Mouse (Mus musculus): ENCODE results near the gene Gm6370. TPM values are rescaled to one million over a fixed set of nuclear protein-coding genes. Genes with fewer than 3 reads are reported as not detected.
"Not testable (repeated sequence)": the region's sequence is repeated elsewhere in the genome, so short reads cannot be mapped to it uniquely, and the experiment has no call there.

Gene Gm6370
- polyA plus RNA-seq (2014; fragmentation: Nextera tagmentation; extraction: Ambion mirVana), result not detected in 2 replicates

DNA sequence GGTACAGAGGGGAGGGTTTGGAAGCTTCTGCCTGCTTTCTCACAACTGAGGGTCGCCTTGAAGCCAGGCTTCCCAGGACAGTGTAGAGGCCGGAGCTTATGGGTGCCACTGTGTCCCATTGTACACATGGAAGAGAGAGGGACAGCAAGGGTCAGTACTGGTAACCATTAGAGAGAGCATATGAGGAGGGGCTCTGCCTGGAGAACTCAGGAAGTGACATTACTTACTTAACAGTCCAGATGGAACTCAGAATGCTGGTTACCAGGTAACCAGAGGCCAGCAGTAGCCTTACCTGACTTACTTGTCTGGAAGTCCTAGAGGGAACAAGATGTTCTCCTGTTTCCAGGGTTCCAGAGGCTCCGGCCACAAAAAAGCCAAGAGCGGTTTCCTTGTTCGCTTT, at the start of gene Gm6370:
Gene Gm6370, plus strand, starts transcription at position 301 of the 400 bp plus-strand sequence.
- not testable (repeated sequence) for ATAC-seq (ENCODE audit: low FRiP score, low TSS enrichment); H3K9me3 ChIP-seq (ENCODE audit: control insufficient read depth, low read length); H3K36me3 ChIP-seq (ENCODE audit: control insufficient read depth, insufficient read depth, low read length); H3K4me1 ChIP-seq (ENCODE audit: control insufficient read depth, insufficient read depth, low read length); H3K27ac ChIP-seq (ENCODE audit: low read depth, low read length); H3K4me3 ChIP-seq (ENCODE audit: low read length); H3K9ac ChIP-seq (ENCODE audit: low read depth, low read length); H3K27me3 ChIP-seq (ENCODE audit: control insufficient read depth, insufficient read depth, low read length); H3K4me2 ChIP-seq (replicated peaks; ENCODE audit: low read depth, low read length)
- WGBS, result no CpG with 5 or more reads among the region's 5 CpGs

DNA sequence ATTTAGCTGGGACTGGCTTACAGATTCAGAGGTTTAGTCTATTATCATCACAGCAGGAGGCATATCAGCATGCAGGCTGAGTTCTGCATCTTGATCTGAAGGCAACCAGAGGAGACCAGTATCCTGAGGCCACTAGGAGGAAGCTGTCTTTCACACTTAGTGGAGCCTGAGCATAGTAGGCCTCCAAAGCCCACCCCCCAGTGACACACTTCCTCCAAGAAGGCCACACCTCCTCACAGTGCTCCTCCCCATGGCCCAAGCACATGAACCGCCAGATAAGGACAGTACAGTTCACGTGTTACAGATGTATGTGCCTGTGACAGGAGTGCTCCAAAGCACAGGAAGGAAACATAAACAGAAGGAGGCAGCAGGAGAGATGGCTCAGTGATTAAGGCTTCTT, 48.4 kb upstream of the Gm6370 start:
- H3K9me3 ChIP-seq (ENCODE audit: control insufficient read depth, low read length), result no peaks in the 10 kb centered on the region
- H3K27me3 ChIP-seq (ENCODE audit: control insufficient read depth, insufficient read depth, low read length), result no peaks in the 10 kb centered on the region
- no peak overlapping the region for H3K9ac ChIP-seq (ENCODE audit: low read depth, low read length)
- no peaks in the 10 kb centered on the region for H3K4me1 ChIP-seq (ENCODE audit: control insufficient read depth, insufficient read depth, low read length)
- H3K4me3 ChIP-seq (ENCODE audit: low read length), result no peak overlapping the region
- ATAC-seq (ENCODE audit: low FRiP score, low TSS enrichment), result no peak
- no peak overlapping the region for H3K4me2 ChIP-seq (replicated peaks; ENCODE audit: low read depth, low read length)
- 75% methylated on average over 2 of the region's 2 CpGs for WGBS
- H3K36me3 ChIP-seq (ENCODE audit: control insufficient read depth, insufficient read depth, low read length), result peaks cover 2% of the 10 kb centered on the region; the same call in 1 of the 2 replicates
- no peak overlapping the region for H3K27ac ChIP-seq (ENCODE audit: low read depth, low read length)

DNA sequence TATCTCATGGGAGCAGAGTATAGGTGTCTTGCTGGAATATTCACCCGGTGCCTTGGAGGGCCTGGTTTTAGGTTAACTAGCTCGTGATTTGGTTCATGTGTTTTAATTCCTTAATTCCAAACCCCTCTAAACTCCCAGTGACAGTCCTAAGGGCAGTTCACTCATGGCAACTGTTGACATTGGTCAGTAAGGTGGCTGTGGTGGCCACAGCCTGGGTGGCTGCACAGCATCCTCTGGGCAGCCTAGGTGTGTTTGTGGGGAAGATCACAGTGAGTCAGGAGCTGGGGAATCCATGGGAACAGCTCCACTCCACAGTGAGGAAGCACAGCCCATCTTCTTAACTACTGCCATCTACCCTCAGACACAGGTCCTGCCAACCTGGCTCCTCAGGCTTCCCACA, 44.5 kb upstream of the Gm6370 start:
- no peaks in the 10 kb centered on the region for H3K4me1 ChIP-seq (ENCODE audit: control insufficient read depth, insufficient read depth, low read length)
- no peaks in the 10 kb centered on the region for H3K9me3 ChIP-seq (ENCODE audit: control insufficient read depth, low read length)
- no peak overlapping the region for H3K27ac ChIP-seq (ENCODE audit: low read depth, low read length)
- H3K36me3 ChIP-seq (ENCODE audit: control insufficient read depth, insufficient read depth, low read length), result no peaks in the 10 kb centered on the region
- 81% methylated on average over 2 of the region's 2 CpGs for whole genome bisulfite sequencing
- H3K4me2 ChIP-seq (replicated peaks; ENCODE audit: low read depth, low read length), result no peak overlapping the region
- ATAC-seq (ENCODE audit: low FRiP score, low TSS enrichment), result no peak
- H3K4me3 ChIP-seq (ENCODE audit: low read length), result no peak overlapping the region
- no peaks in the 10 kb centered on the region for H3K27me3 ChIP-seq (ENCODE audit: control insufficient read depth, insufficient read depth, low read length)
- no peak overlapping the region for H3K9ac ChIP-seq (ENCODE audit: low read depth, low read length)

DNA sequence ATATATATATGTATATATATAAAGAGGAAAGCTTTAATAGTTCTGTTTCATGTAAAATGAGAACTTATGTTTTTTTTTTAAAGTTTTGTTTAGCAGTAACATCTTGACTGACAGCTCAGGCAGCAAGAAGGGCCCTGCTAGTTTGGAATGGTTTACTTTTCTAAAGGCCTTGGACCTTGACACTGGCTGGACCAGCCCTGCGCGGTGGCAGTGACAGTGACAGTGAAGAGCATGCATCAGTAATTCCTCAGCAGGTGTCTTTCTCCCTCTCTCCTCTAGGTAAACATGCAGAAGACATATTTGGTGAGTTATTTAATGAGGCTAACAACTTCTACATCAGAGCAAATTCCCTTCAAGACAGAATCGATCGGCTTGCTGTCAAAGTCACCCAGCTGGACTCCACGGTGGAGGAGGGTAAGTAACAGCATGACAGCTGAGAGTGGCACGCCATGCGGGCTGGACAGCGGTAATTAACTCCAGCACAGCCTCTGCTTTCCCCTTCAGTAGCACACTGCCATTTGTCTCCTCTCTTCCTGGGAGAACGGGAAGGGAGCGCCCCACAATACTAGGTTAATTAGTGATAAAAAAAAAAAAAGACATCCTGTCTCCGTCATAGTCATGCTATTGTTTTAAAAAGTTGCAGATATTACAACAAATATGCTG, 39.4 kb upstream of the Gm6370 start:
- H3K9ac ChIP-seq (ENCODE audit: low read depth, low read length), result no peak overlapping the region
- H3K27me3 ChIP-seq (ENCODE audit: control insufficient read depth, insufficient read depth, low read length), result no peaks in the 10 kb centered on the region
- no peaks in the 10 kb centered on the region for H3K9me3 ChIP-seq (ENCODE audit: control insufficient read depth, low read length)
- H3K27ac ChIP-seq (ENCODE audit: low read depth, low read length), result no peak overlapping the region
- H3K4me1 ChIP-seq (ENCODE audit: control insufficient read depth, insufficient read depth, low read length), result no peaks in the 10 kb centered on the region
- WGBS, result 39% methylated on average over 11 of the region's 11 CpGs
- peak; percentile 66 for ATAC-seq (ENCODE audit: low FRiP score, low TSS enrichment)
- H3K36me3 ChIP-seq (ENCODE audit: control insufficient read depth, insufficient read depth, low read length), result no peaks in the 10 kb centered on the region
- H3K4me2 ChIP-seq (replicated peaks; ENCODE audit: low read depth, low read length), result no peak overlapping the region
- no peak overlapping the region for H3K4me3 ChIP-seq (ENCODE audit: low read length)

DNA sequence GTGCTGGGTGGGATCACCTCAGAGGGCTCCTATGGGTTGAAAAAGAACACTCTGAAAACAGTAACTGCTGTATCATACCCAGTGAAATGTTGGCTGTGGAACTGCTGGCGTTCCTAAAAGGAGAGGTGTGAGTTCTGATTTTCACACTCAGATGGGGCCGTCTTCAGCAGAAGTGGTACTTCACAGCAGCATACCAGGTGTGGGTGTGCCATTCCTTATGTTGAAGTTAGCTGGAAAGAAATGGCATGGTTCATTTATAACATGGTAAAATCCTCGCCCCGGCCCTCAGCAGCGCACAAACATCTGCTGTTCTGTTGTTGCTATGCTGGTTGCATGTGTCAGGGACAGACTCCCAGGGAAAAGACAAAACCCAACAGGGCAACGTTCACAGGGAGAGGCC, 37.6 kb upstream of the Gm6370 start:
- no peaks in the 10 kb centered on the region for H3K36me3 ChIP-seq (ENCODE audit: control insufficient read depth, insufficient read depth, low read length)

DNA sequence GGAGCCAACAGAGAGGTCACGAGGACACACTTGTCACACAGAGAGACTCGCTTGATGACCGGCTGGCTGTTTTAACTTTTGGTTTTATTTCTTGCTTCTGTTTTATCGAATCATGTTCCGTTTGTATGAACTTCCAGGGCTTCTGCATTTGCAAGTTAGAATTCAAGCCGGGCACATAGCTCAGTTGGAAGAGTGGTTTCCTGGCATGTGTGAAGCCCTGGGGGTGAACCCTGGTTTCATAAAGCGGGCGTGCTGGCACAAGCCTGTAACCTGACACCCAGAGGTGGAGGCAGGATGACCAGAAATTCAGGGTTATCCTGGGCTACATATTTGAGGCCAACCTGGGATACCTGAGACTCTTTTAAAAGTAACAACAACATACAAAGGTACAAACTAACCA, 29.6 kb upstream of the Gm6370 start:
- Histone ChIP-seq H3K4me2 (replicated peaks; ENCODE audit: low read depth, low read length) (no peak overlapping the region), H3K27ac (ENCODE audit: low read depth, low read length) (no peak overlapping the region), H3K27me3 (ENCODE audit: control insufficient read depth, insufficient read depth, low read length) (no peaks in the 10 kb centered on the region), H3K9ac (ENCODE audit: low read depth, low read length) (no peak overlapping the region), H3K4me1 (ENCODE audit: control insufficient read depth, insufficient read depth, low read length) (no peaks in the 10 kb centered on the region), H3K4me3 (ENCODE audit: low read length) (no peak overlapping the region), H3K36me3 (ENCODE audit: control insufficient read depth, insufficient read depth, low read length) (no peaks in the 10 kb centered on the region; the same call in 1 of the 2 replicates), H3K9me3 (ENCODE audit: control insufficient read depth, low read length) (no peaks in the 10 kb centered on the region)
- 0 out of 2 replicates have a peak, but pooled peaks have one; percentile 62 for ATAC-seq (ENCODE audit: low FRiP score, low TSS enrichment)
- 68% methylated on average over 8 of the region's 8 CpGs for WGBS

More for the DNA sequence above, 37.6 kb upstream of the Gm6370 start:
- Histone ChIP-seq H3K9ac (ENCODE audit: low read depth, low read length) (no peak overlapping the region), H3K27ac (ENCODE audit: low read depth, low read length) (no peak overlapping the region), H3K4me3 (ENCODE audit: low read length) (no peak overlapping the region), H3K27me3 (ENCODE audit: control insufficient read depth, insufficient read depth, low read length) (no peaks in the 10 kb centered on the region), H3K4me1 (ENCODE audit: control insufficient read depth, insufficient read depth, low read length) (no peaks in the 10 kb centered on the region), H3K4me2 (replicated peaks; ENCODE audit: low read depth, low read length) (no peak overlapping the region), H3K9me3 (ENCODE audit: control insufficient read depth, low read length) (no peaks in the 10 kb centered on the region)
- ATAC-seq (ENCODE audit: low FRiP score, low TSS enrichment), result no peak
- 84% methylated on average over 6 of the region's 6 CpGs for WGBS

DNA sequence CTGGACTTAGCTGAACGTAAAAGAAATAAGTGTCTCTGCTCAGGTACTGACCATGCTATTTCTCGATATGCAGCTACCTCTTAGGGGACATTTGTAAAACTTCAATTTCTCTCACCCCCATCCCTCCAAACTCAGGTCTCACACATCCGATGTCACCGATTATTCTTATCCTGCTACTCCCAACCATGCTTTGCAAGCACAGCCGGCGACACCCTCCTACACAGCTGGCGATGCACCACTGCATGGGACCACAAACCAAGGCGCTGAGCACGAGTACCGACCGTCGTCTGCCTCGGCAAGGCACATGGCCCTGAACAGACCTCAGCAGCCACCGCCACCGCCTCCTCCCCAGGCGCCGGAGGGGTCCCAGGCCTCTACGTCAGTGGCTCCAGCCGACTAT, 24.5 kb upstream of the Gm6370 start:
- no peaks in the 10 kb centered on the region for H3K9me3 ChIP-seq (ENCODE audit: control insufficient read depth, low read length)
- no peak for ATAC-seq (ENCODE audit: low FRiP score, low TSS enrichment)
- H3K27me3 ChIP-seq (ENCODE audit: control insufficient read depth, insufficient read depth, low read length), result no peaks in the 10 kb centered on the region
- H3K36me3 ChIP-seq (ENCODE audit: control insufficient read depth, insufficient read depth, low read length), result no peaks in the 10 kb centered on the region
- H3K27ac ChIP-seq (ENCODE audit: low read depth, low read length), result no peak overlapping the region
- no peaks in the 10 kb centered on the region for H3K4me1 ChIP-seq (ENCODE audit: control insufficient read depth, insufficient read depth, low read length)
- 86% methylated on average over 19 of the region's 19 CpGs for WGBS
- no peak overlapping the region for H3K4me2 ChIP-seq (replicated peaks; ENCODE audit: low read depth, low read length)
- H3K4me3 ChIP-seq (ENCODE audit: low read length), result no peak overlapping the region
- H3K9ac ChIP-seq (ENCODE audit: low read depth, low read length), result no peak overlapping the region

DNA sequence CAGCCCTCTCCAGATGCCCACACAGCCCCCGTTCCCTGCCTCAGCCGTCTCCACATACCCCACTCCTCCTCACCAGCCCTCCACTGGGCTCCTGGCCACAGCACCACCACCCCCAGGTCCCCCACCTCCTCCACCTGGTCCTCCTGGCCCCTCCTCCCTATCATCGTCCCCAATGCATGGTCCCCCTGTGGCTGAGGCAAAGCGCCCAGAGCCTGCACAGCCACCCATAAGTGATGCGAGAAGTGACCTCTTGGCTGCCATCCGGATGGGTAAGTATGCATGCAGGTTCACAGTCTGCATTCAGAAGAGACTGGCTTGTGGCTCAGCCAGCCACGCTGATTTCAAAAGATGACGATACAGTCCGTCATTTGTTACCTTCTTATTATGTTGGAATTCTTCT, 22.9 kb upstream of the Gm6370 start:
- H3K27me3 ChIP-seq (ENCODE audit: control insufficient read depth, insufficient read depth, low read length), result no peaks in the 10 kb centered on the region
- no peak overlapping the region for H3K4me2 ChIP-seq (replicated peaks; ENCODE audit: low read depth, low read length)
- H3K4me1 ChIP-seq (ENCODE audit: control insufficient read depth, insufficient read depth, low read length), result no peaks in the 10 kb centered on the region
- no peak overlapping the region for H3K4me3 ChIP-seq (ENCODE audit: low read length)
- no peak for ATAC-seq (ENCODE audit: low FRiP score, low TSS enrichment)
- H3K9ac ChIP-seq (ENCODE audit: low read depth, low read length), result no peak overlapping the region
- H3K27ac ChIP-seq (ENCODE audit: low read depth, low read length), result no peak overlapping the region
- no peaks in the 10 kb centered on the region for H3K9me3 ChIP-seq (ENCODE audit: control insufficient read depth, low read length)
- no peaks in the 10 kb centered on the region for H3K36me3 ChIP-seq (ENCODE audit: control insufficient read depth, insufficient read depth, low read length)
- WGBS, result 95% methylated on average over 9 of the region's 9 CpGs

DNA sequence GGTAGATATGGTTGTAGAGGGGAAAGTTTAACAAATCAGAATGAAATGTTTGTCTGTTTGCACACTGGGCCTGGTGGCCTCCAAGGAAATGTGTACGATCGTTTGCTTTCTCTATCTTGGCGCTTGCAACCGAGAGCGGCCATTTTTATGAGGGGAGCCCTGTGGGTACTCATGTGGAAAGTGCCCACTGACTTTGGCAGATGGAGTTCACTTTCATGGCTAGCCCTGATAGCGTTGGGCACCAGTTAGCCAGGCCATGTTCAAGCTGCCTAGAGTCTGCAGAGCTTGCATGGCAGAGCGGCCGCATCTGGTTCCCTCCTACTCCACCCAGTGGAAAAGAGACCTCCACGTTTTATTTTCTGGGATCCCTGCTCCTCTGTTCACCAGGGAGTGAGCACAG, 20.3 kb upstream of the Gm6370 start:
- Histone ChIP-seq H3K27ac (ENCODE audit: low read depth, low read length) (no peak overlapping the region), H3K4me2 (replicated peaks; ENCODE audit: low read depth, low read length) (no peak overlapping the region), H3K9ac (ENCODE audit: low read depth, low read length) (no peak overlapping the region), H3K9me3 (ENCODE audit: control insufficient read depth, low read length) (no peaks in the 10 kb centered on the region), H3K4me1 (ENCODE audit: control insufficient read depth, insufficient read depth, low read length) (no peaks in the 10 kb centered on the region), H3K36me3 (ENCODE audit: control insufficient read depth, insufficient read depth, low read length) (no peaks in the 10 kb centered on the region), H3K4me3 (ENCODE audit: low read length) (no peak overlapping the region), H3K27me3 (ENCODE audit: control insufficient read depth, insufficient read depth, low read length) (no peaks in the 10 kb centered on the region)
- ATAC-seq (ENCODE audit: low FRiP score, low TSS enrichment), result no peak
- 81% methylated on average over 9 of the region's 9 CpGs for WGBS
